ENCODE assay signal across 9 mouse cellular contexts in the genomic region with DNA sequence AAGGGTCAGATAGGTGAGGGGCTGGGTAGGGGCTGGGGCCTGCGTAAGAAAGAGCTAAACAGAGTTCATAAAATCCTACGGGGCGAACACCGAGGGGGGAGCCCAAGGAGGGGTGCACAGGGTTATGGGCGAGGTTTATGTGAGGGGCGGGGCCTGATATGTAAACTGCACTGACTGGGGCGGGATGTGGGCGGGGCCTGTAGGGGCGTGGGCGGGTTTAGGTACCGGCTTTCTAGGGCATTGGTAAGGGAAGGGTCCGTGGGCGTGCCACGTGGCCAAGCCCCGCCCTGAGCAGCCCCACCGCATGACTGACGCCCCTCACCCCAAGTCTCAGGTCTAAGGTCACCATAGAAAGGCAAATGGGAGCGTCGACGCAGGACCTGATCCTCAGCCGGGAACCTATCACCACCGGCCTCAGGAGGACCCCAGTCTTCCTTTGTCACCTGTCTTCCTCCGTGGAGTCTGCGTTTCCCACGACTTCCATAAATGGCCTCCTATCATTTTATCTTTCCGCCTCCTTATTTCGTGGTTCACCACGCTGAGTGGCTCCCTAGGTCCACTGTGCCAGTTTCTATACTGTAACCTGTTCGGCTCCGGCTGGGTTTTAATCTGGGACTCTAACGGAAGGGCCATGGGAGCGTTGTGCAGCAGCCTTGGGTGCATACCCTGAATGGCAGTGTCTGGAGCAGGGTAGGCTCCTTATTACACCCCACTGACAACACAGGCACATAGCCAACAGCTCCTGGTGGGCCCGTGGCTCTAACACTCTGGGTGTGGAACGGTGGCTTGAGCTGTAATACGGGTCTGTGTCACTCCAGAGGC. TPM values are rescaled to one million over a fixed set of nuclear protein-coding genes. Genes with fewer than 3 reads are reported as not detected.
DNase-seq lines count a peak whose midpoint lies in the region; ATAC-seq and TF ChIP-seq lines count a peak whose summit lies in the region.
"Had no signal": no experiment of that assay in that cellular context is flagged by ENCODE, and none has a peak within 500 bp of the region (broad histone marks: within the 10 kb centered on the region; RNA-seq: fewer than 3 reads in every experiment).

No protein-coding gene starts in this region.

- H3K9me3 ChIP-seq in MEL (replicated peaks; ENCODE audit: insufficient read depth, low read length), result no peaks in the 10 kb centered on the region
- H3K9me3 ChIP-seq in embryonic facial prominence, embryonic 13.5 days, result no peaks in the 10 kb centered on the region
- H3K9me3 ChIP-seq in hindbrain, embryonic 11.5 days (ENCODE audit: control insufficient read depth, low read length), result no peaks in the 10 kb centered on the region

- WGBS in embryonic facial prominence, embryonic 13.5 days, result 7% methylated on average over 35 of the region's 35 CpGs
- 10% methylated on average over 34 of the region's 35 CpGs for WGBS in hindbrain, embryonic 11.5 days

- no peak for TF ChIP-seq CTCF in MEL (IDR thresholded peaks at IDR 0.05 in 2 of 3, conservative IDR thresholded peaks at IDR 0.05 in 1 of 3; ENCODE audit: control insufficient read depth in 1 of 3, insufficient read depth in 1 of 3, low read depth in 2 of 3, low read length in 3 of 3, poor library complexity in 1 of 3, severe bottlenecking in 1 of 3)
- TF ChIP-seq CTCF in bone marrow macrophage, adult 2 months (IDR thresholded peaks at IDR 0.05; ENCODE audit: low read depth, low read length), result no peak

- no peak for TF ChIP-seq EP300 in MEL (IDR thresholded peaks at IDR 0.05; ENCODE audit: low read depth in 1 of 2, low read length in 2 of 2)

- TF ChIP-seq POLR2A in MEL (IDR thresholded peaks at IDR 0.05; ENCODE audit: control insufficient read depth in 1 of 2, insufficient read depth in 1 of 2, low read depth in 1 of 2, low read length in 2 of 2, poor library complexity in 1 of 2), result no peak
- no peak for TF ChIP-seq POLR2A in bone marrow macrophage, adult 2 months (IDR thresholded peaks at IDR 0.05; ENCODE audit: borderline replicate concordance, low read depth, low read length)

- no peaks in the 10 kb centered on the region for H3K79me2 ChIP-seq in MEL (ENCODE audit: control insufficient read depth, insufficient read depth, low read length, poor library complexity)

- H3K4me2 ChIP-seq in embryonic facial prominence, embryonic 13.5 days, result peak overlapping the region; percentile 84
- H3K4me2 ChIP-seq in hindbrain, embryonic 11.5 days (replicated peaks; ENCODE audit: low read depth, low read length), result peak overlapping the region; percentile 69

- H3K4me1 ChIP-seq in MEL (ENCODE audit: control insufficient read depth in 1 of 2, insufficient read depth in 2 of 2, low read length in 2 of 2), result no peaks in the 10 kb centered on the region; a peak in 1 of 4 replicates
- peaks cover 8% of the 10 kb centered on the region for H3K4me1 ChIP-seq in bone marrow macrophage, adult 2 months (ENCODE audit: control insufficient read depth, insufficient read depth, low read length)
- peaks cover 18% of the 10 kb centered on the region for H3K4me1 ChIP-seq in embryonic facial prominence, embryonic 13.5 days
- H3K4me1 ChIP-seq in hindbrain, embryonic 11.5 days (replicated peaks; ENCODE audit: control insufficient read depth, insufficient read depth, low read length), result 0 out of 2 replicates have a peak, but pooled peaks cover 2% of the 10 kb centered on the region

- H3K36me3 ChIP-seq in MEL (ENCODE audit: control insufficient read depth in 1 of 2, insufficient read depth in 2 of 2, low read length in 2 of 2), result peaks cover 0 to 7% of the 10 kb centered on the region in 2 experiments; a peak in 1 of 4 replicates
- H3K36me3 ChIP-seq in embryonic facial prominence, embryonic 13.5 days, result no peaks in the 10 kb centered on the region
- H3K36me3 ChIP-seq in hindbrain, embryonic 11.5 days (ENCODE audit: control insufficient read depth, insufficient read depth, low read length), result no peaks in the 10 kb centered on the region

- no peaks in the 10 kb centered on the region; a peak in 1 of 4 replicates for H3K27me3 ChIP-seq in MEL (ENCODE audit: control insufficient read depth in 1 of 2, insufficient read depth in 2 of 2, low read length in 2 of 2)
- peaks cover 10% of the 10 kb centered on the region for H3K27me3 ChIP-seq in embryonic facial prominence, embryonic 13.5 days
- no peaks in the 10 kb centered on the region; the same call in 1 of the 2 replicates for H3K27me3 ChIP-seq in hindbrain, embryonic 11.5 days (ENCODE audit: control insufficient read depth, insufficient read depth, low read length)

- H3K4me3 ChIP-seq in MEL (ENCODE audit: control insufficient read depth in 1 of 2, insufficient read depth in 1 of 2, low read depth in 2 of 2, low read length in 2 of 2), result peak overlapping the region; percentile 47 to 81
- peak overlapping the region; percentile 43 for H3K4me3 ChIP-seq in bone marrow macrophage, adult 2 months (ENCODE audit: insufficient read depth, low read length)
- peak overlapping the region; percentile 69 for H3K4me3 ChIP-seq in embryonic facial prominence, embryonic 13.5 days
- H3K4me3 ChIP-seq in hindbrain, embryonic 11.5 days (ENCODE audit: low read depth, low read length), result peak overlapping the region; percentile 54

- DNase-seq in MEL (ENCODE audit: low read depth, low spot score), result peak; percentile 95
- DNase-seq in hindbrain, embryonic 11.5 days (ENCODE audit: low spot score), result peak; percentile 83
- DNase-seq in left cerebral cortex, adult 11 months (ENCODE audit: low spot score), result peak; percentile 64
- DNase-seq in lung, postnatal 10 days, result peak; percentile 54
- DNase-seq in right cerebral cortex, adult 2 months (ENCODE audit: low spot score in 2 of 2), result peak; percentile 66 to 73
- DNase-seq in spleen, adult 18-20 months, result no peak

- H3K27ac ChIP-seq in MEL (ENCODE audit: control insufficient read depth, low read depth, low read length), result peak overlapping the region; percentile 16; the same call in 1 of the 2 replicates
- H3K27ac ChIP-seq in bone marrow macrophage, adult 2 months (ENCODE audit: insufficient read depth, low read depth, low read length), result no peak overlapping the region
- no peak overlapping the region for H3K27ac ChIP-seq in embryonic facial prominence, embryonic 13.5 days
- no peak overlapping the region for H3K27ac ChIP-seq in hindbrain, embryonic 11.5 days (ENCODE audit: low read depth, low read length)

- peak overlapping the region; percentile 65 for H3K9ac ChIP-seq in MEL (ENCODE audit: control insufficient read depth, low read depth, low read length, poor library complexity, severe bottlenecking)
- H3K9ac ChIP-seq in embryonic facial prominence, embryonic 13.5 days, result no peak overlapping the region
- no peak overlapping the region for H3K9ac ChIP-seq in hindbrain, embryonic 11.5 days (ENCODE audit: low read depth, low read length)

- no peak for TF ChIP-seq RAD21 in MEL (IDR thresholded peaks at IDR 0.05; ENCODE audit: low read depth, low read length)

- ATAC-seq in embryonic facial prominence, embryonic 13.5 days (ENCODE audit: insufficient number of reproducible peaks, insufficient read depth, low FRiP score, low TSS enrichment, low read depth), result peak; percentile 58
- peak; percentile 87 for ATAC-seq in hindbrain, embryonic 11.5 days (ENCODE audit: low FRiP score)

TF ChIP-seq in MEL, 35 proteins besides CTCF, POLR2A, EP300 and RAD21:
- TF ChIP-seq MAX (IDR thresholded peaks at IDR 0.05; ENCODE audit: low read length) (peak; percentile 84), GATA1 (IDR thresholded peaks at IDR 0.05; ENCODE audit: low read depth, low read length) (no peak), USF1 (IDR thresholded peaks at IDR 0.05; ENCODE audit: low read depth, low read length) (peak; percentile 89), NELFE (IDR thresholded peaks at IDR 0.05; ENCODE audit: low read depth, low read length) (no peak), MYC (IDR thresholded peaks at IDR 0.05; ENCODE audit: low read depth, low read length) (peak; percentile 43; the same call in 1 of the 2 replicates), USF2 (IDR thresholded peaks at IDR 0.05; ENCODE audit: borderline replicate concordance in 1 of 2, insufficient read depth in 1 of 2, low read depth in 1 of 2, low read length in 2 of 2) (0 out of 4 replicates have a peak, but pooled peaks of 1 of the 2 experiments have one; percentile 29), TCF12 (IDR thresholded peaks at IDR 0.05; ENCODE audit: low read depth, low read length) (0 out of 2 replicates have a peak, but pooled peaks have one; percentile 5)

RNA-seq across cellular contexts. Expression of a gene that starts 0.8 kb away (rescaled TPM):
- 0.10 and 0.15 TPM in 2 replicates for total RNA-seq in MEL (2012; rRNA removed)
- under 1 TPM in 1 of 2 experiments, not detected in 1; 0.74 TPM for polyA plus RNA-seq in MEL (2012; ENCODE audit: insufficient read depth in 1 of 2, insufficient read length in 2 of 2, low read depth in 1 of 2, low replicate concordance in 2 of 2, missing spikeins in 1 of 2)
- 0.19 TPM in 1 of 2 replicates, not detected in the other for polyA plus RNA-seq in bone marrow macrophage, adult 2 months (2012; ENCODE audit: insufficient read depth, insufficient read length, missing spikeins)
- 4.2 and 5.1 TPM in 2 replicates for polyA plus RNA-seq in embryonic facial prominence, embryonic 13.5 days (2015; fragmentation: Nextera tagmentation; extraction: Ambion mirVana)
- 3.1 and 3.6 TPM in 2 replicates for polyA plus RNA-seq in hindbrain, embryonic 11.5 days (2014; fragmentation: Nextera tagmentation; extraction: Ambion mirVana)

RNA-seq across cellular contexts. Expression of a gene that starts 41.3 kb away (rescaled TPM):
- total RNA-seq in MEL (2012; rRNA removed), result not detected in 2 replicates
- polyA plus RNA-seq in MEL (2012; ENCODE audit: insufficient read depth in 1 of 2, insufficient read length in 2 of 2, low read depth in 1 of 2, low replicate concordance in 2 of 2, missing spikeins in 1 of 2), result not detected
- polyA plus RNA-seq in bone marrow macrophage, adult 2 months (2012; ENCODE audit: insufficient read depth, insufficient read length, missing spikeins), result not detected in 2 replicates
- polyA plus RNA-seq in embryonic facial prominence, embryonic 13.5 days (2015; fragmentation: Nextera tagmentation; extraction: Ambion mirVana), result not detected in 2 replicates
- not detected in 2 replicates for polyA plus RNA-seq in hindbrain, embryonic 11.5 days (2014; fragmentation: Nextera tagmentation; extraction: Ambion mirVana)
- total RNA-seq: heart, postnatal 14 days had no signal

RNA-seq across cellular contexts. Expression of a gene that starts 50.4 kb away (rescaled TPM):
- not detected in 2 replicates for total RNA-seq in MEL (2012; rRNA removed)
- polyA plus RNA-seq in MEL (2012; ENCODE audit: insufficient read depth in 1 of 2, insufficient read length in 2 of 2, low read depth in 1 of 2, low replicate concordance in 2 of 2, missing spikeins in 1 of 2), result not detected
- not detected in 2 replicates for polyA plus RNA-seq in bone marrow macrophage, adult 2 months (2012; ENCODE audit: insufficient read depth, insufficient read length, missing spikeins)
- not detected in 2 replicates for polyA plus RNA-seq in embryonic facial prominence, embryonic 13.5 days (2015; fragmentation: Nextera tagmentation; extraction: Ambion mirVana)
- polyA plus RNA-seq in hindbrain, embryonic 11.5 days (2014; fragmentation: Nextera tagmentation; extraction: Ambion mirVana), result not detected in 2 replicates
- total RNA-seq: heart, postnatal 14 days had no signal

RNA-seq across cellular contexts. Expression of a gene that starts 56.5 kb away (rescaled TPM):
- total RNA-seq in MEL (2012; rRNA removed), result not detected in 2 replicates
- polyA plus RNA-seq in MEL (2012; ENCODE audit: insufficient read depth in 1 of 2, insufficient read length in 2 of 2, low read depth in 1 of 2, low replicate concordance in 2 of 2, missing spikeins in 1 of 2), result not detected
- not detected in 2 replicates for polyA plus RNA-seq in bone marrow macrophage, adult 2 months (2012; ENCODE audit: insufficient read depth, insufficient read length, missing spikeins)
- polyA plus RNA-seq in embryonic facial prominence, embryonic 13.5 days (2015; fragmentation: Nextera tagmentation; extraction: Ambion mirVana), result not detected in 2 replicates
- not detected in 2 replicates for polyA plus RNA-seq in hindbrain, embryonic 11.5 days (2014; fragmentation: Nextera tagmentation; extraction: Ambion mirVana)
- total RNA-seq: heart, postnatal 14 days had no signal

Comparison
In these comparisons a context has a peak if more than half of its experiments do, and no peak if none do; other contexts are left out.
1. DNase-seq: peak in MEL (single experiment), hindbrain, embryonic 11.5 days (single experiment), left cerebral cortex, adult 11 months (single experiment), lung, postnatal 10 days (single experiment) and right cerebral cortex, adult 2 months (2 of 2); none in spleen, adult 18-20 months (0 of 2).
2. Peak in every context shown above with its lines, with median percentiles within 50 percentile points of each other: H3K4me3 ChIP-seq.